Mouse (Mus musculus): Measurements from ENCODE around the gene Fam104a. TPM values are rescaled to one million over a fixed set of nuclear protein-coding genes. Genes with fewer than 3 reads are reported as not detected.

The Fam104a gene
- total RNA-seq, 2 experiments from 2014 or later, result 28.3 to 31.6 TPM

DNA sequence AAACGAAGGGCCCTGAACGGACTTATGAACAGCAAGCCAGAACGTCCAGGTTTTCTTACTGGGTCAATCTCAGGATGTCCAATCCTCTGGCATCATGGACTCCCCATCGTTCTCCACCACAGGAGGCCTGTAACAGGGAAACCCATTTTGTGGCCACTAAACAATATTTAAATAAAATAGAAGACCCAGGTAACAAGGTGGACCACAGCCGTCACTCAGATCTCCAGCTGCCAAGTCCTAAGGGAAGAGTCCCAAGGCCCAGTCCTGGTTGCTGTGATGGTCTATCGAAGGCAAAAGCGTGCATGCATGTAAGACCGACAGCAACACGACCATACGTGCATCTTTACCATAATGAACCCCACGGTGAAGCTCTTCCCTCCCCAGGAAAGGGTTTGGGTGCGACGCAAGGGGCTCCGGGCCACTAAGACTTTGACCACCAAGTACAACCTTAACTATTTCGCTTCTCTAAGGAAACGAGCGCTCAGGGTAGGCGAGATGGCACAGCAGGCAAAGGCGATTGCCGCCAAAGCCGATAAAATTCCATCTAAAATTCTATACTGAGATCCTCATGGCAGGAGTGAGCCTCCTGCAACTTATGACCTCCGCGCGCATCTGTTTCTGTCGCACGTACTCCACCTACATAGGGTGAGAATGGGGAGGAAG, 35.1 kb downstream of the Fam104a start, which contains the start of gene Cog1:
TSS of gene Cog1 (plus strand) at position 480 of the 663 bp plus-strand sequence.
- intact Hi-C loops (cut with DNase I), result loop anchor here (2.0 kb wide), 2 partner anchors 36 to 162 kb away; partner anchors contain the start of genes D11Wsu47e and Fam104a

DNA sequence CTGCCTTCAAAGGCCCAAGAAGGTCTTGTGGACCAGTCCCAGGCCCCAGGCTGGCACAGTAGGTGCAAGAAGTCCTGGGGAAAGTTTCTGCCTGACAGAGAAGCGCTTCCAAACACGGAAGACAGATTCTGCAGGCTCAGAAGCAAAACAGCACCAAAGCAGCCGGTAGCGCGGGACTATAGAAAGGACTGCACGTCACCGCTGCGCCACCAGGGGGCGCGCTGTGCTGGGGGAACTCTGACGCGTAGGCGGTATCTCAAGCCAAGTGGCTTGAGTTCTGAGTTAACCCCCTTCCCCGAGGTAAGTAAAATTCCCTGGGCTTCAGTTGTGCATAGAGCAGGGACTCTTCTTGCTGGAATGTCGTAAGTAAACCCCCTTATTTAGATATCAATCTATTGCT, 35.8 kb downstream of the Fam104a start:
- DNase-seq (ENCODE audit: low spot score in 2 of 2), result peak; percentile 81 to 82
- intact Hi-C loops (cut with DNase I), result loop anchor here (2.0 kb wide), 2 partner anchors 37 to 163 kb away; partner anchors contain the start of genes D11Wsu47e and Fam104a

More for the DNA sequence above, 35.1 kb downstream of the Fam104a start, which contains the start of gene Cog1:
- no peak for DNase-seq (ENCODE audit: low spot score in 2 of 2)

DNA sequence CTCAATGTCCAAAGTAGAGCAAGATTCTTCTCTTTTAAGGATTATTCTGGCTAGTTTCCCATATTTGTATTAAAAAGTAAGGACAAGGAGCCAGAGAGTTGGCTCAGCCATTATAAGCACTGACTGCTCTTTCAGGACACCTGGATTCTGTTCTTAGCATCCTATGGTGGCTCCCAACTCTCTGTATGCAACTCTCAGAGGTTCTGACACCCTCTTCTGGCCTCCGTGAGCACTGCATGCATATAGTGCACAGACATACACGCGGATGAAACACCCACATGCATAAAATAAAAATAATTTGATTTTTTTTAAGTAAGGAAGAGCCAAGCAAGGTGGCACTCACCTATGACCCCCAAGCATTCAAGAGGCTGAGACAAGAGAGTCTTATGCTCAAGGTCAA, 38.8 kb downstream of the Fam104a start:
- no peak for DNase-seq (ENCODE audit: low spot score in 2 of 2)
- intact Hi-C loops (cut with DNase I), result no loop called here

- no peak for DNase-seq (ENCODE audit: low spot score in 2 of 2)
- intact Hi-C loops (cut with DNase I), result no loop called here
Measured at GRCm38 (mm10) chr11:113638680-113639079, 45.3 kb downstream of the Fam104a start.

DNA sequence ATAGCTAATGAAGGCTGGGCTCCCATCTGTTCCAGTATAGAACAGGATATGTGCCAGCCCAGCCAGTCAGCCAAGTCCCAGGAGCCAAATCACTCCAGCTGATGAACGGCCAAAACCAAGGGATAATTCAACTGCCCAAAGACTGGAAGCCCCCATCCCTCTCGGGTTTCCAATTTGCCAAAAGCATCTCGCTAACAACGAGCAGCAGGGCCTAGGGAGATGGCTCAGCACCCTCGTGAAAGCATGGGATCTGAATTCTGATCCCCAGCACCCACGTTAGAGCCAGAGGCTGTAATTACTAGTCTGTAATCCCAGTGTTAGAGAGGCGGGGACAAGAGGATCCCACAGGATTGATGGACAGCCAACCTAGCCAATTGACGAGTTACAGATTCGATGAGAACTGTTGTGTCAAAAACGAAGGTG, 49.2 kb downstream of the Fam104a start:
- intact Hi-C loops (cut with DNase I), result loop anchor here (5.0 kb wide), 1 partner anchor 447 kb away; no protein-coding TSS in a partner anchor
- DNase-seq (ENCODE audit: low spot score in 2 of 2), result no peak

DNA sequence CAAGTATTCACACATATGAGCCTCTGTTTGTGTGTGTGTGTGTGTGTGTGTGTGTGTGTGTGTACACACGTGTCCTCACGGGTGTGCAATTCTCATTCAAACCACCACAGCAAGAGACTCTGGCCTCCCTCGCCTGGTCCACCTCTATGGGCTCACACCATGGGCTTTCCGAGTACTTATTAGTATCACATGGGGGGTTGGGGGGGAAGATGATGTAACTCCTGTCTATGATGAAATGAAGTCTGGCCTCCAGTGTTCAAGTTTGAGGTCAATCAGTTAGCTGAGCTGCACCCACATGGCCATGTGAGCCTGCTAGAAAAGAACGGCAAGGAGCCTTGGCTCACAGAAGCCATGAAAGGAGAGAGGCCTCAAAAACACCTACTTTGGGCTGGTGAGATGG, 50.6 kb downstream of the Fam104a start:
- intact Hi-C loops (cut with DNase I), result loop anchor here (5.0 kb wide), 1 partner anchor 446 kb away; no protein-coding TSS in a partner anchor
- DNase-seq (ENCODE audit: low spot score in 2 of 2), result no peak

GRCm38 (mm10) chr11:113632303-113632702, 51.7 kb downstream of the Fam104a start:
- intact Hi-C loops (cut with DNase I), result loop anchor here (5.0 kb wide), 1 partner anchor 445 kb away; no protein-coding TSS in a partner anchor
- no peak for DNase-seq (ENCODE audit: low spot score in 2 of 2)

GRCm38 (mm10) chr11:113631862-113632261, 52.1 kb downstream of the Fam104a start:
- intact Hi-C loops (cut with DNase I), result loop anchor here (5.0 kb wide), 1 partner anchor 445 kb away; no protein-coding TSS in a partner anchor
- no peak for DNase-seq (ENCODE audit: low spot score in 2 of 2)

DNA sequence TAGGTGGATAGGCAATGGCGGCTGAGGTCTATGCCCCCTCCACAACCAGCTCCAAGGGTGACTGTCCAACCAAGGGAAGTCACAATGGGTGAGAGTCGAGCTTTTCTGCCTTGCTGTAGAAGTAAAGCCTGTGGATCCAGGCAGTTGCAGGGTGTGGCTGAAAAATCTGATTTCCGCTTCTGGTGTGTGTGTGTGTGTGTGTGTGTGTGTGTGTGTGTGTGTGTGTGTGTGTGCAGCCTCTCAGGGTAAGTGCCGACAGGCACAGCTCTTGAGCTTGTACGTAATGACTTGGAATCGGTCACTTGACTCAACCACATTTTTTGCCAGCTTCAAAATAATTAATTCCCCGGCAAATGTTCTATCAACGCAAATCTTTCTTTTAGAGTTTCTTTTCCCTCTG, 52.7 kb downstream of the Fam104a start:
- no peak for DNase-seq (ENCODE audit: low spot score in 2 of 2)
- intact Hi-C loops (cut with DNase I), result loop anchor here (5.0 kb wide), 1 partner anchor 444 kb away; no protein-coding TSS in a partner anchor

DNA sequence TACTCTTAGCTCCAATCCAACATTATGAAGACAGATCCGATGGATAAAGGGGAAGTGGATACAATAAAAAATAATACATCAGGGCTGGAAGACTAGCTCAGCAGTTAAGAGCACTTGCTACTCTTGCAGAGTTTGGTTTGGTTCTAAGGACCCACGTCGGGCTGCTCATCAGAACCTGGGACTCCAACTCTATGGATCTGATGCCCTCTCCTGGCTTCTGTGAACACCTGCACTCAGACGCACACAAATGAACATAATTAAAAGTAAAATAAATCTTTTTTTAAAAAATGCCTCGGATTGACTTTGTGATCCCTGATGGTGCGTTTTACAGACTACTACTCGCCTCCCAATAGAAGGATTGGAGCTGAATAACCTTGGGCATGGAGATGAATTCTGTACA, 53.3 kb downstream of the Fam104a start:
- DNase-seq (ENCODE audit: low spot score in 2 of 2), result no peak
- intact Hi-C loops (cut with DNase I), result loop anchor here (1.0 to 5.0 kb wide), 2 partner anchors 332 to 443 kb away; no protein-coding TSS in a partner anchor

DNA sequence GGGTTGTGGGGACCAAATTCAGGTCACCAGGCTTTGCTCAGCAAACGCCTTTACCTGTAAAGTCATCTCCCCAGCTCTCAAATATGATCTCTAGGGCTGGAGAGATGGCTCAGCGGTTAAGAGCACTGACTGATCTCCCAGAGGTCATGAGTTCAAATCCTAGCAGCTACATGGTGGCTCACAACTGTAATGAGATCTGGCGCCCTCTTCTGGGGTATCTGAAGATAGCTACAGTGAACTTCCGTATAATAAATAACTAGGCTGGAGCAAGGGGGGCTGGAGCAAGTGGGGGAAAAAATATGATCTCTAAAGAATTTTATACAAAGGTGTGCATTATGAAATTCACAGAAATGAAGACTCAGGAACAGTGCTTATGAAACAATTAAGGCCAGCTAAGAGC, 56.2 kb downstream of the Fam104a start:
- DNase-seq (ENCODE audit: low spot score in 2 of 2), result no peak
- intact Hi-C loops (cut with DNase I), result no loop called here

GRCm38 (mm10) chr11:113625437-113625836, 58.5 kb downstream of the Fam104a start:
- intact Hi-C loops (cut with DNase I), result no loop called here
- DNase-seq (ENCODE audit: low spot score in 2 of 2), result no peak

- intact Hi-C loops (cut with DNase I), result no loop called here
- DNase-seq (ENCODE audit: low spot score in 2 of 2), result no peak
Measured at GRCm38 (mm10) chr11:113622028-113622427, 61.9 kb downstream of the Fam104a start.

DNA sequence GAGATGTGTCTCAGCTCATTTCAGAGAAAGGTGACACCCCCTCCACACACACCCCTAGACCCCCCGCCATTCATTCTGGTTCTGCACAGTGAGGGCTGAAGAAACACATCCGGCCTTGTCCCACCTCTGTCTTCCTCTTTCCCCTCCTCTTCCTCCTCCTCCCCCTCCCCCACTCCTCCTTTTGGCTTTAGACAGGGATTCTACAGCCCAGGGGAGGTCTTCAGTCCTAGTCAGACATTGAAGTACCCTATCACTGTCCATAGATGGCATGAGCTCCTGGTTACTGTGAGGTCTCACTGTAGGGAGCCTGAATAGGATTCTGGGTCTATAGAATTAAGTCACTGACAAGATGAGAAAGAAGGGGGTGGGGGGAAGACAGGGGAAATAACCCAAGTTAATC, 63.0 kb downstream of the Fam104a start:
- intact Hi-C loops (cut with DNase I), result no loop called here
- no peak for DNase-seq (ENCODE audit: low spot score in 2 of 2)

DNA sequence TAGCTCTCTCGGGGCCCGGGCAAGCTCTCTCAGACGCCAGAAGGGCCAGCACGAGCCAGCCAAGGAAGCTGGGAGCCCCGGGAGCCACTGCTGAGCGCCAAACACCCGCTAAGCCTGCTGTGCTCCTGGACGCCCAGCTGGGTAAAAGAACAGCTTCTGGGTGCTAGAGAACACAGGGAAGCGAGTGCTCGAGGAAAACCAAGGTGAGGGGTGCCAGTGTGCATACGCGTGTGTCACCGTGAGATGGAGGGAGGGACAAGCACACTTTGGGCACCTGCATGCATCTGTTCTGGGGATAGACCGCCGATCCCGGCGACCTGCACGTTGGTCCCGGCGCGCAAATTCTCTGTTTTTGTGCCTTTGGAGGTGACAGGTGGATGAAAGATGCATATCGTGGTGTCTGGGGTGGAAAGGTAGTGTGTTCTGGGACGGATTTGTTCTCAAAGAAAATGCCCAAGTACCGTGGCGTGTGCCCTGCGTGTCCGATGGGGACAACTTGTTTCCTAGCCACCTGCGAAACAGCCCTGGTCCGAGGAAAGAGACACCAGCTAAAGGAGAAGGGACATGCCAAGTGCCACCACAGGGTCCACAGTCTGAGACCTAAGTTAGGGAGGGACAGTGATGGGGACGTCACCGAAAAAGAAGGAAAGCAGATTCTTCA, 64.4 kb downstream of the Fam104a start:
- no peak for DNase-seq (ENCODE audit: low spot score in 2 of 2)
- intact Hi-C loops (cut with DNase I), result loop anchor here (5.0 to 10.0 kb wide), 4 partner anchors 52 to 442 kb away; no protein-coding TSS in a partner anchor

GRCm38 (mm10) chr11:113618672-113619419, 65.1 kb downstream of the Fam104a start, which contains the start of gene Sstr2:
Gene Sstr2, plus strand, starts transcription at chr11:113619342.
- peak; percentile 73 to 82 for DNase-seq (ENCODE audit: low spot score in 2 of 2)
- intact Hi-C loops (cut with DNase I), result loop anchor here (5.0 to 10.0 kb wide), 4 partner anchors 52 to 442 kb away; no protein-coding TSS in a partner anchor

GRCm38 (mm10) chr11:113618303-113618671, 65.7 kb downstream of the Fam104a start:
- no peak for DNase-seq (ENCODE audit: low spot score in 2 of 2)
- intact Hi-C loops (cut with DNase I), result loop anchor here (5.0 to 10.0 kb wide), 4 partner anchors 51 to 441 kb away; no protein-coding TSS in a partner anchor

- intact Hi-C loops (cut with DNase I), result loop anchor here (5.0 to 10.0 kb wide), 4 partner anchors 50 to 440 kb away; no protein-coding TSS in a partner anchor
Measured at GRCm38 (mm10) chr11:113617132-113617911, 66.6 kb downstream of the Fam104a start.

DNA sequence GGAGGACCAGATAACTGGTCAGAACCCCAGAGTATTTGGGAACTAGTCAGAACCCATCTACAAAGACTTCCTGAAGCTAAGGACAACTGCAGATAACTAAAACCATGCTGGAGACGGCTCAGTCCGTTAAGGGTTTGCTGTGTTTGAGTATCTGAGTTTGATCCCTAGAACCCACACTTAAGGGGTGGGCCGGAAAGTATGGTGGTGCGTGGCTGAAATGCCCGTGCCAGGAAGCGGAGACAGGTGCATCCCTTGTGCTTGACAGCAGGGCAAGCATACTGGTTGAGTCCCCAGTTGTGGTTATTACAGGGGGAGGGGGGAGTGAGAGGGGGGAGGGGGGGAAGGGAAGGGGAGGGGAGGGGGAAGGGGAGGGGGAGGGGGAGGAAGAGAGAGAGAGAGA, 69.5 kb downstream of the Fam104a start:
- intact Hi-C loops (cut with DNase I), result loop anchor here (10.0 kb wide), 1 partner anchor 100 kb away; no protein-coding TSS in a partner anchor
- DNase-seq (ENCODE audit: low spot score in 2 of 2), result no peak

More at GRCm38 (mm10) chr11:113617132-113617911, 66.6 kb downstream of the Fam104a start:
- DNase-seq (ENCODE audit: low spot score in 2 of 2), result peak in 1 of 2 experiments; percentile 56
